Mouse (Mus musculus): ENCODE data around the gene Olfr1425. TPM values are rescaled to one million over a fixed set of nuclear protein-coding genes. Genes with fewer than 3 reads are reported as not detected.
"Not testable (repeated sequence)": the region's sequence is repeated elsewhere in the genome, so short reads cannot be mapped to it uniquely, and the experiment has no call there.

Olfr1425 gene
- total and polyA plus RNA-seq, 2 experiments from 2014 or later, result not detected

DNA sequence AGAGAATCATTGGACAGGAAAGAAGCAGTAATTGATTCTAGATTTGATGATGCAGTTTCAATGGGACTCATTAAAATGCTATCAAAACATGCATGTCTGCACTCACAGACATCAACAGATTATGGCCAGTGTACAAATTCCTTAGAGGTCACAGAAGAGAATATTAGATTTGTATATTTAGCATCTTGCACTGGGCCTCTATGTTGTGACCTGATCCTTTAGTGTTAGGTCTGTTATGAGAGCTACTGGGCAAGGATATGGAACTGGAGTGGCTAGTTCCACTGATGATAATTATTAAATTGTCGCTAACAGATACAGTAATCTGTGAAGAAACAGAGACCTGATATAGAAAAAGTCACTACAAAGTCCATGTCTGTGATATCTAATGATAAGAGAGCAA is 14.4 kb upstream of the Olfr1425 start, which contains the start of gene Olfr1426:
Olfr1426 (minus strand) TSS at position 101 of the 400 bp plus-strand sequence.
- Histone ChIP-seq H3K36me3 (ENCODE audit: insufficient read depth) (no peaks in the 10 kb centered on the region), H3K9ac (no peak within 1 kb of the TSS), H3K4me3 (ENCODE audit: low read depth, low read length) (no peak within 1 kb of the TSS), H3K9me3 (ENCODE audit: low read length) (no peaks in the 10 kb centered on the region), H3K4me2 (ENCODE audit: low read depth) (no peak within 1 kb of the TSS), H3K27ac (ENCODE audit: low read depth, low read length) (no peak within 1 kb of the TSS), H3K27me3 (ENCODE audit: insufficient read depth, low read length) (no peaks in the 10 kb centered on the region), H3K4me1 (ENCODE audit: insufficient read depth) (no peaks in the 10 kb centered on the region)
- 82% methylated on average over 1 of the region's 1 CpGs for WGBS
- no peak for DNase-seq
- ATAC-seq, result no peak
- no peak for TF ChIP-seq CTCF (IDR thresholded peaks at IDR 0.05; ENCODE audit: low read depth)

DNA sequence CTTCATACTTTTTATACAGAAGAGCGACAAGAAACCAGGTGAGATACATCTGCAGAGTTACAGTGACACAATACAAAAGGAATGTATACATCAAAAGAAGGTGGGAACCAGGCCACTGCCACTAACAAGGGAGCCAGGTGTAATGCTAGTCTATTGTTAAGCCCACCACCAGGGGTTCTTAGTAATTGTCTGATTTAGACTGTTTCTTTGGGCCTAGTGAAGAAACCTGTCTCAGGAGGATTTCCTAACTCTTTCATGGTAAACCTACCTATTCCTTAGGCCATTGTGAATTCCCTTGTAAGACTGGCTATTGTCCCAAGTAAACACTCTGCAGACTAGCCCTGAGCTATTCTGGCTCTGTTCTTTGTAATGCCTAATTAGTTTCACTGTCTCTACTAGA is 8.0 kb downstream of the Olfr1425 start:
- not testable (repeated sequence) for DNase-seq; H3K27ac ChIP-seq (ENCODE audit: low read depth, low read length); H3K4me1 ChIP-seq (ENCODE audit: insufficient read depth); H3K4me3 ChIP-seq (ENCODE audit: low read depth, low read length); H3K4me2 ChIP-seq (ENCODE audit: low read depth); H3K9ac ChIP-seq; ATAC-seq; H3K27me3 ChIP-seq (ENCODE audit: insufficient read depth, low read length); H3K36me3 ChIP-seq (ENCODE audit: insufficient read depth); H3K9me3 ChIP-seq (ENCODE audit: low read length)
- WGBS, result 87% methylated on average over 1 of the region's 1 CpGs

- H3K4me2 ChIP-seq (ENCODE audit: low read depth); ATAC-seq; H3K4me3 ChIP-seq (ENCODE audit: low read depth, low read length); H3K4me1 ChIP-seq (ENCODE audit: insufficient read depth); H3K36me3 ChIP-seq (ENCODE audit: insufficient read depth); H3K27ac ChIP-seq (ENCODE audit: low read depth, low read length); H3K27me3 ChIP-seq (ENCODE audit: insufficient read depth, low read length); DNase-seq; H3K9ac ChIP-seq; H3K9me3 ChIP-seq (ENCODE audit: low read length): not testable (repeated sequence)
- whole genome bisulfite sequencing, result 52% methylated on average over 1 of the region's 1 CpGs
Observed at GRCm38 (mm10) chr19:12067806-12068205, 9.7 kb downstream of the Olfr1425 start.

GRCm38 (mm10) chr19:12062582-12062981 is 14.9 kb downstream of the Olfr1425 start, which contains the start of gene Olfr1424:
TSS of gene Olfr1424 (minus strand) at chr19:12062682.
- not testable (repeated sequence) for H3K4me2 ChIP-seq (ENCODE audit: low read depth); ATAC-seq; H3K27ac ChIP-seq (ENCODE audit: low read depth, low read length); H3K9me3 ChIP-seq (ENCODE audit: low read length); H3K36me3 ChIP-seq (ENCODE audit: insufficient read depth); H3K27me3 ChIP-seq (ENCODE audit: insufficient read depth, low read length); H3K4me3 ChIP-seq (ENCODE audit: low read depth, low read length); H3K9ac ChIP-seq; DNase-seq; H3K4me1 ChIP-seq (ENCODE audit: insufficient read depth)
- WGBS, result 86% methylated on average over 1 of the region's 1 CpGs

DNA sequence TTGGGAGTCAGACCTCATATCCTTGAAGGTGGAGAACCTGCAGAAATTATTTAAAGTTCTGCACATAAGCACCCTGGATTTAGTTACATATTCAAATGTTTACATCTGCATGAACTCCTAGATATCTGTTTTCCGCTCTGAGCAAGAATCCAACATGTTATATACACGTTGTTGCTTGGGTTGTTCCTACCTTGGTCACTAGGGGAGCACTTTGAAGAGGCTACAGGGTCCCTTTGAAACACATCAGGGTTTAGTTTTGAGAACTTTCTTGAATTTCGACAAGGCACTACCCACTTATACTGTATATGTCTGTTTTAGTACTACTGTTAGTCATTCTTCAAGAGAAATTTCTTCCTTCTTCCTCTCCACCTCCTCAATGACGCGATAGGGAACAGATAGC is 34.4 kb downstream of the Olfr1425 start:
- Histone ChIP-seq H3K9ac (no peak overlapping the region), H3K27me3 (ENCODE audit: insufficient read depth, low read length) (no peaks in the 10 kb centered on the region), H3K9me3 (ENCODE audit: low read length) (no peaks in the 10 kb centered on the region), H3K36me3 (ENCODE audit: insufficient read depth) (no peaks in the 10 kb centered on the region), H3K4me2 (ENCODE audit: low read depth) (no peak overlapping the region), H3K27ac (ENCODE audit: low read depth, low read length) (no peak overlapping the region), H3K4me1 (ENCODE audit: insufficient read depth) (no peaks in the 10 kb centered on the region), H3K4me3 (ENCODE audit: low read depth, low read length) (no peak overlapping the region)
- ATAC-seq (no peak), DNase-seq (no peak)
- WGBS, result 89% methylated on average over 5 of the region's 5 CpGs
- TF ChIP-seq CTCF (IDR thresholded peaks at IDR 0.05; ENCODE audit: low read depth), result no peak

DNA sequence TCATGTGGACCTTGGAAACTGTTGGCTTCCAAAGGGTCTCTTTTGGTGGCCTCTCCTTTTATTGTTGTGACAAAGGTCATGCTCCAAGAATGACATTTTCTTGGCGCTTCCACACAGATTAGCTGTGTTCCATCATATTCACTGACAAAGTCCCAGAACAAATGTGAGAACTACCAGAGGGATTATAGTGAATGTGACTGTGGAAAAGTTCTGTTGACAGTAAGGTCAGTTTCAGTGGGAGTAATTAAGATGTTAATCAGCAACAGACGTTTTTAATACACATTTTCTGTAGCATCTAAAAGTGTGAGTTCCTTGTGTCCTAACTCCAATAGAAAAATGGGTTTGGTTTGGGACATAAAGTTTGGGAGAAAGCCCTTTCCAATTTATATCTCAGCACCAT is 36.3 kb downstream of the Olfr1425 start, which contains the start of gene Olfr1423:
Olfr1423 (minus strand) TSS at position 101 of the 400 bp plus-strand sequence.
- WGBS, result 72% methylated on average over 2 of the region's 2 CpGs
- Histone ChIP-seq H3K4me2 (ENCODE audit: low read depth) (no peak within 1 kb of the TSS), H3K4me3 (ENCODE audit: low read depth, low read length) (no peak within 1 kb of the TSS), H3K27me3 (ENCODE audit: insufficient read depth, low read length) (no peaks in the 10 kb centered on the region), H3K36me3 (ENCODE audit: insufficient read depth) (no peaks in the 10 kb centered on the region), H3K27ac (ENCODE audit: low read depth, low read length) (no peak within 1 kb of the TSS), H3K9ac (no peak within 1 kb of the TSS), H3K9me3 (ENCODE audit: low read length) (no peaks in the 10 kb centered on the region), H3K4me1 (ENCODE audit: insufficient read depth) (no peaks in the 10 kb centered on the region)
- DNase-seq (no peak), ATAC-seq (no peak)
- no peak for TF ChIP-seq CTCF (IDR thresholded peaks at IDR 0.05; ENCODE audit: low read depth)

GRCm38 (mm10) chr19:12037727-12038126 is 39.8 kb downstream of the Olfr1425 start:
- DNase-seq, result no peak
- ATAC-seq, result no peak
- Histone ChIP-seq H3K9me3 (ENCODE audit: low read length) (no peaks in the 10 kb centered on the region), H3K4me1 (ENCODE audit: insufficient read depth) (no peaks in the 10 kb centered on the region), H3K9ac (no peak overlapping the region), H3K4me3 (ENCODE audit: low read depth, low read length) (no peak overlapping the region), H3K4me2 (ENCODE audit: low read depth) (no peak overlapping the region), H3K27me3 (ENCODE audit: insufficient read depth, low read length) (no peaks in the 10 kb centered on the region), H3K36me3 (ENCODE audit: insufficient read depth) (no peaks in the 10 kb centered on the region), H3K27ac (ENCODE audit: low read depth, low read length) (no peak overlapping the region)
- no peak for TF ChIP-seq CTCF (IDR thresholded peaks at IDR 0.05; ENCODE audit: low read depth)

GRCm38 (mm10) chr19:12026606-12027005 is 50.9 kb downstream of the Olfr1425 start:
- no peak overlapping the region for H3K4me2 ChIP-seq (ENCODE audit: low read depth)
- WGBS, result 79% methylated on average over 2 of the region's 2 CpGs

More at GRCm38 (mm10) chr19:12026606-12027005, 50.9 kb downstream of the Olfr1425 start:
- Histone ChIP-seq H3K4me3 (ENCODE audit: low read depth, low read length) (no peak overlapping the region), H3K36me3 (ENCODE audit: insufficient read depth) (no peaks in the 10 kb centered on the region), H3K9ac (no peak overlapping the region), H3K27me3 (ENCODE audit: insufficient read depth, low read length) (no peaks in the 10 kb centered on the region), H3K27ac (ENCODE audit: low read depth, low read length) (no peak overlapping the region), H3K9me3 (ENCODE audit: low read length) (no peaks in the 10 kb centered on the region), H3K4me1 (ENCODE audit: insufficient read depth) (no peaks in the 10 kb centered on the region)
- ATAC-seq (peak; percentile 93), DNase-seq (no peak)
- no peak for TF ChIP-seq CTCF (IDR thresholded peaks at IDR 0.05; ENCODE audit: low read depth)
